Mouse (Mus musculus): Measurements from ENCODE around the gene Rhbdf1.

DNA sequence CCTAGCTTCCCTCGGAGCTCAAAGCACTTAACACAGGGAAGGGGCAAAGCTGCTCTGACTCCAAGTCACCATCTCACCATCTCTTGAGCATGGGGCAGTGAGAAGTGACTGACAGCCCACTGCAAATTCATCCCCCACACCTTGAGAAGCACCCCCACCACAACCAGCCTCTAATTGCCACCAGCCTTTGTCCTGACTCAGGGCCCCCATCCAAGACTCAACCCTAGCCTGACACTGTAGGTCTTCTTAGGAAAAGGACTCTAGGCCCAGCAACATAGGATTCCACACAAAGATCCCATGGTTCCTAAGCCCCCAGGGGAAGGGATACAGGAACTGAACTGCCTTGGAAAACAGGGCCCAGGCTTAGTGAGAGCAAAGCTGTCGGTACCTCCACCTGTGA, 14.0 kb upstream of the Rhbdf1 start:
- no peak for TF ChIP-seq CTCF (IDR thresholded peaks at IDR 0.05; ENCODE audit: low read depth)
- TF ChIP-seq EP300 (IDR thresholded peaks at IDR 0.05; ENCODE audit: low read depth) = no peak
